Mouse (Mus musculus): Measurements from ENCODE around the gene Ly75.

Gene Ly75

GRCm38 (mm10) chr2:60382858-60383669 is at the start of gene Ly75:
Gene Ly75, minus strand, starts transcription at chr2:60383303.
- in situ Hi-C loops (cut with MboI; ENCODE audit: low sequenced_read_pairs) = no loop called here

GRCm38 (mm10) chr2:60430315-60431021 is 47.4 kb upstream of the Ly75 start:
- in situ Hi-C loops (cut with MboI; ENCODE audit: low sequenced_read_pairs) = no loop called here

GRCm38 (mm10) chr2:60418075-60418474 is 35.0 kb upstream of the Ly75 start:
- in situ Hi-C loops (cut with MboI; ENCODE audit: low sequenced_read_pairs) = no loop called here

GRCm38 (mm10) chr2:60414334-60414733 is 31.2 kb upstream of the Ly75 start:
- in situ Hi-C loops (cut with MboI; ENCODE audit: low sequenced_read_pairs) = no loop called here

GRCm38 (mm10) chr2:60413006-60413650 is 30.0 kb upstream of the Ly75 start:
- in situ Hi-C loops (cut with MboI; ENCODE audit: low sequenced_read_pairs) = no loop called here

GRCm38 (mm10) chr2:60411181-60411580 is 28.1 kb upstream of the Ly75 start:
- in situ Hi-C loops (cut with MboI; ENCODE audit: low sequenced_read_pairs) = no loop called here

GRCm38 (mm10) chr2:60409989-60410763 is 27.1 kb upstream of the Ly75 start:
- in situ Hi-C loops (cut with MboI; ENCODE audit: low sequenced_read_pairs) = no loop called here

GRCm38 (mm10) chr2:60409194-60409593 is 26.1 kb upstream of the Ly75 start:
- in situ Hi-C loops (cut with MboI; ENCODE audit: low sequenced_read_pairs) = no loop called here

- in situ Hi-C loops (cut with MboI; ENCODE audit: low sequenced_read_pairs) = no loop called here
Observed at GRCm38 (mm10) chr2:60407387-60407786, 24.3 kb upstream of the Ly75 start.

- in situ Hi-C loops (cut with MboI; ENCODE audit: low sequenced_read_pairs) = no loop called here
Observed at GRCm38 (mm10) chr2:60405431-60405830, 22.3 kb upstream of the Ly75 start.

GRCm38 (mm10) chr2:60404763-60405162 is 21.7 kb upstream of the Ly75 start:
- in situ Hi-C loops (cut with MboI; ENCODE audit: low sequenced_read_pairs) = no loop called here

- in situ Hi-C loops (cut with MboI; ENCODE audit: low sequenced_read_pairs) = no loop called here
Observed at GRCm38 (mm10) chr2:60401694-60402093, 18.6 kb upstream of the Ly75 start.

- in situ Hi-C loops (cut with MboI; ENCODE audit: low sequenced_read_pairs) = no loop called here
Observed at GRCm38 (mm10) chr2:60393786-60394185, 10.7 kb upstream of the Ly75 start.

GRCm38 (mm10) chr2:60392286-60392685 is 9.2 kb upstream of the Ly75 start:
- in situ Hi-C loops (cut with MboI; ENCODE audit: low sequenced_read_pairs) = no loop called here

GRCm38 (mm10) chr2:60387363-60387762 is 4.3 kb upstream of the Ly75 start:
- in situ Hi-C loops (cut with MboI; ENCODE audit: low sequenced_read_pairs) = no loop called here

- in situ Hi-C loops (cut with MboI; ENCODE audit: low sequenced_read_pairs) = no loop called here
Observed at GRCm38 (mm10) chr2:60386835-60387234, 3.7 kb upstream of the Ly75 start.

- in situ Hi-C loops (cut with MboI; ENCODE audit: low sequenced_read_pairs) = no loop called here
Observed at GRCm38 (mm10) chr2:60384763-60385085, 1.6 kb upstream of the Ly75 start.

GRCm38 (mm10) chr2:60384083-60384762 is 1.1 kb upstream of the Ly75 start:
- in situ Hi-C loops (cut with MboI; ENCODE audit: low sequenced_read_pairs) = no loop called here

- in situ Hi-C loops (cut with MboI; ENCODE audit: low sequenced_read_pairs) = no loop called here
Observed at GRCm38 (mm10) chr2:60382346-60382745, 757 bp downstream of the Ly75 start.

- in situ Hi-C loops (cut with MboI; ENCODE audit: low sequenced_read_pairs) = loop anchor here (10.0 kb wide), 1 partner anchor 82 kb away; no protein-coding TSS in a partner anchor
Observed at GRCm38 (mm10) chr2:60377260-60377659, 5.8 kb downstream of the Ly75 start.

Data from CH12F3 (cell line).